Mouse (Mus musculus): ENCODE results near the gene Strn.

Strn gene

DNA sequence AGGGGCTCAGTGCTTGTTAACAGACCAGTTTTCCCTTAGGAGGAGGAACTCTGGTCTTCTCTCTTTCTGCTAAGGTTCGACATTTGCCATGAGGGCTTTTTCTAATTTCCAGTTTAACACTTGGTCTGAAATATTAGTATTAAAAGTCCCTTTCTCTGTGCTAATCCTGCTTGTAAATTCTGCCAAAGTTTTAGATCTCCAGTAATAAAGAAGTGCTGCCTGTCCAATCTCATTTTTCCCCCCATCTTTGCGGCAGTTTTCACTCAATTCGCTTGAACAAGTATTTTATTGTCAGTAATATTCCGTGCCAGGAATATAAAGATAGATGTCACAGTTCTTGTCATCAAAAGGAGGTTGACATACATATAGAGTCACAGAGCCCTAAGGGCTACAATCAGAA is at the start of gene Strn:
Gene Strn, minus strand, starts transcription at position 101 of the 400 bp plus-strand sequence.
- DNase-seq (ENCODE audit: low read depth), result no peak

DNA sequence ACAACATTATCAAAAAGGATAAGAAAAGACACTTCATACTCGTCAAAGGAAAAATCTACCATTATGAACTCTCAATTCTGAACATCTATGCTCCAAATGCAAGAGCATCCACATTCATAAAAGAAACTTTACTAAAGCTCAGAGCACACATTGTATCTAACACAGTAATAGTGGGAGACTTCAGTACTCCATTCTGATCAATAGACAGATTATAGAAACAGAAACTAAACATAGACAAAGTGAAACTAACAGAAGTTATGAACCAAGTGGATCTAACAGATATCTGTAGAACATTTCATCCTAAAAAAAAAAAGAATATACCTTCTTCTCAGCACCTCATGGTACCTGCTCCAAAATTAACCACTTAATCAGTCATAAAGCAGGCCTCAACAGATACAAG is 41.8 kb upstream of the Strn start:
- DNase-seq (ENCODE audit: low read depth), result peak; percentile 25

DNA sequence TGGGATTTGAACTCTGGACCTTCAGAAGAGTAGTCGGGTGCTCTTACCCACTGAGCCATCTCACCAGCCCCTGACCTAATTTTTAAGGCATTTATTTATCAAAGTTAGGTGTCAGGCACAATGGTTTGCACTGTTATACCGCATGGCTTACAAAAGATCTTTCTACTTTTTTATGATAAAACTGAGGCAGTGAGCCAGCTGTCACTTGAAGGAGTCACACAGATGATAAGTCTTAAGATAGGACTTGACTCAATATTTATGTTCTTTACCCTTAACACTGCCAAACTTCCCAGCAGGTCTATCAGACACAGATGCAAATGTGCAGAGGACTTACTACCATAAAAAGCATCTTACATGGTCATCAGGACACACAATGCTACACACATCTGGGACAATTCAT is 35.3 kb upstream of the Strn start:
- no peak for DNase-seq (ENCODE audit: low read depth)

DNA sequence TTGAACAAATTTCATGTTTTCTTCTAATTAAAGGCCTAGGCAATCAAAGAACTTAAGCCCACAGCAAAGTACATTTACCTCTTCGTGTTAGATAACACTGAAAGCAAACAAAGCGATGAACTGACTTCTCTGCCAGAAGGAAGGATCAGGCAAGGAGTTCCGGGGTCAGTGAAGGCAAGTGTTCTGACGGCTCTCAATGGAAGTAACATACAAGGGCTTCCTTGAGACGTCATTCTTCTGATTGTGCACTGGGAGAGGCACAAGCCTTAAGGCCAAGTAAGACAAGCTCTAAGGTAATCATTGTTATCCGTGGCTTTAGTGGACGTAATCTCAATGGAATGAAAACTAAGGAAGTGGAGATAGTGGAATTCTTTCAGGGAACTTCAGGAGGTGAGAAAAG is 33.9 kb upstream of the Strn start:
- DNase-seq (ENCODE audit: low read depth), result no peak

DNA sequence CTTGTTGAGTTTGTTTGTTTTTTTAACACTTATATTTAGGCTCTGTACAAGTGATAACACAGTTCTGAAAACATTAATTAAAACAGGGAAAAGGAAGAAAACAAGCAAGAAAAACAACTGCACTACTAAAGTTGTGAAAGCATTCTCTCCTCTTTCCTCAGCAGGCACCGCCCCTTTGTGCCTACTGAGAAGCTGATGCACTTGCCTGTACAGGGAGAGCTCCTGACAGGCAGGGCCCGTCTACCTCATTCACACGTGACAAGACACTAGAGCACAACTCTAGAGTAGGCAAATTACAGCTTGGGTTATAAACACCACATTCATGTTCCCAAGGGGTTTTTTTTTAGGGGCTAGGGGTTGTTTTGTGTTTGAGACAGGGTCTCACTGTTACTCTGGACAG is 32.3 kb upstream of the Strn start:
- DNase-seq (ENCODE audit: low read depth), result no peak

DNA sequence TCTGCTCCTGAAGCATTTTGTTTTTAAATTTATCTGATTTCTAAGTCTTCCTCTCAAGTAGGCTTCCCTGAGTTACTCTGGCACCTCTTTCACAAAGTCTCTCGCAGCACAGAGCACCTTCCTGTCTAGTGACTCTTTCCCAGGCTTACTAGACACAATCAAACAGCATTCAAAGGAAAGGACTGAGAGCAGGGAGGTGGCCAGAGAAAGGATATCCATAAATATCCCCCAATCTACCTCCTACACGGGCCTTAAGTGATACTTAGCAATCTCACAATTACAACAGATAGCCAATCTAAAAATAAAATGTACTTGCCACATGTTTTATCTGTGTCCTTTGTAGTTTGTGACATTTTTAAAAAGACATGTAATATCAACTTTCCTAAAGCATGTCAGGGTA is 31.9 kb upstream of the Strn start:
- no peak for DNase-seq (ENCODE audit: low read depth)

DNA sequence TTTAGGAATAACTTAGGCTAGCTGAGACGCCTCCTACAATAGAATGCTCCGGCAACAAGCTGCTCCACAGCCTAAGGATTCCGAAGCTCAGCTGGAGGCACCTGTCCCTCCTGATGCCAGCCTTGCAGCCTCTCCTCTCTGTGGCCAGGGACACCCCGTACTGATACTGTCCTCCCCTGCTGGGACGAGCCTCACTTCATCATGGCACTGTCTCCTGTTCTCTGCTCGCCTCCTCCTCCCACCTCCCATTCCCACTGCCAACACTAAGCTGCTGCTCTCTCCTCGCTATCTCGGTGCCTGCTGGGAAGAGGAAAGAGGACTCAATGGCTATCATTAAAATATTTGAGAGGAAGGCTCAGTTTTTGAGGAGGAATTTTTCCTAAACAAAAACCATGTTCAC is 30.6 kb upstream of the Strn start:
- no peak for DNase-seq (ENCODE audit: low read depth)

DNA sequence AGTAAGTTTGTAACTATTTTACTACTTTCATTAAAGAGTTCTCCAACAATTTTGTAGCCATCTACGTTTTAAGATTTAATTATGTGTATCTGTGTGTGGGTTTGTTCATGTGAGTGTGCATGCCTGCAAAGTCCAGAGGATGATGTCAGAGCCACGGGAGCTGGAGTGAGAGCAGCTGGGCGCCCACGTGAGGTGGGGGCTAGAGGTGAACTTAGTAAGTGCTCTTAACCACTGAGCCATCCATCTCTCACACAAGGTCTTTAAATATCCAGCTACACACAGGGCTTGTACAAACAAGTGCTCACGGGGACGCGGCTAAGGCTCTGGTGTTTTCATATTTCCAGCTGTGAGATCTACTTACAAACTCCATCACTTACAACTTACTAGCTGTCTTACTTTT is 29.1 kb upstream of the Strn start:
- DNase-seq (ENCODE audit: low read depth), result no peak

DNA sequence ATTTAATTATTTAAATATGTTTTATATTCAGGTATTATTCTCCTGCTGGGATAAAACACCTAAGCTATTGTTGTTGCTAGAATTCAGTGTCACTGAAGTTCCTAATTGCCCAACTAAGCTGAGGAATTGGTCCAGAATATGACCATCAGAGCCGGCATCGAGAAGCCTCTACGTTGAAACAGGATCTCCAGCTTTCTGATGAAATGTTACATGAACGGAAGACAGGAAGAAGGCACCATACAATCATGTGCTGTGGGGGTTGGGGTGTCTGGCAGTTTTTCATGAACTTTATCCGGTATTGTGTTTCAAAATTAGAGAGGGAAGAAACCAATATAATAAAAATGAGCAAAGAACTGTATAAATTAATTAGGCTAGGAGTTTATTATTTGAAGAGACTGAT is 26.3 kb upstream of the Strn start:
- no peak for DNase-seq (ENCODE audit: low read depth)

DNA sequence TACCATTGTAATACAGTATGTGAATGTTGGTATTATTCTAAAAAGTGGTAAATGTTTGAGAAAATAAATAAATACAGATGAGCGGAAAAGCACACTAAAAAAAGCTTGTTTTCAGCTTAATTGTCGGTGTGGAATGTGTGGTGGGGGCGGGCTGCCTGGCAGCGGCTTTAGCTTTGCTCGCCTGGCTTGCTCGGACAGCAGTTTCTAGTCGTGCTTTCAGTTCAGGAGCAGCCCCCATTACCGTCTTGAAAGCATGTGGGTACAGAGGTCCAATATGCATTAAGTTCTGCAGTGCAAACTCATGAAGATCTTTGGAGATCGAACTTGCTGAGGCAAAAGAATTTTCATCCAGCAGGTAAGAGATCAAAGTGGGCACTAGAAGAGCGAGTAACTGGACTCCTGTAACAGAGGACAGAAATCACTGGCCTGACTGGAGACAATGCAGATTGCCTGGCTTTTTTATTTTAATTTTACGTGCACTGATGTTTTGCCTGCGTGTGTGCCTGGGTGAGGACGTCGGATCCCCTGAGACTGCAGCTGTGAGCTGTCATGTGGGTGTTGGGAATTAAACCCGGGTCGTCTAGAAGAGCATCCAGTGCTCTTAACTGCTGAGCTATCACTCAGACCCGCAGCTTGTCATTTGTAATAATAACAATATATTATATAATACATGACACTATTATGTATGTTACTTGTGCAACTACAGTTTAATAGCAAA is 16.1 kb upstream of the Strn start:
- no peak for DNase-seq (ENCODE audit: low read depth)

DNA sequence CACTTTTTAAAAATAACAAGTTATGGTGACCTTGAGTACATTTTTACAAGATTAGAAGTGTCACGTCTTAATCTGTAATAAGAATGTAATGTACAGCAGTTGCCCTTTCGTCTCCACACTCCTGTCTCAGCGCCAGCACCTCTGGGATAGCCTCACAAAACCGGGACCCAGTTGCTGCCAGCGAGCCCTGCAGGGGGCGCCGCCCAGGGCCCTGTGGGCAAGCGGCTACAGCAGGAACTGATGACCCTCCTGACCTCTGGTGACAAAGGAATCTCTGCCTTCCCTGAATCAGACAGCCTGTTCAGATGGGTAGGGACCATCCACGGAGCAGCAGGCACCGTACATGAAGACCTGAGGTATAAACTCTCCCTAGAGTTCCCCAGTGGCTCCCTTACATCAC is 15.1 kb upstream of the Strn start:
- no peak for DNase-seq (ENCODE audit: low read depth)

DNA sequence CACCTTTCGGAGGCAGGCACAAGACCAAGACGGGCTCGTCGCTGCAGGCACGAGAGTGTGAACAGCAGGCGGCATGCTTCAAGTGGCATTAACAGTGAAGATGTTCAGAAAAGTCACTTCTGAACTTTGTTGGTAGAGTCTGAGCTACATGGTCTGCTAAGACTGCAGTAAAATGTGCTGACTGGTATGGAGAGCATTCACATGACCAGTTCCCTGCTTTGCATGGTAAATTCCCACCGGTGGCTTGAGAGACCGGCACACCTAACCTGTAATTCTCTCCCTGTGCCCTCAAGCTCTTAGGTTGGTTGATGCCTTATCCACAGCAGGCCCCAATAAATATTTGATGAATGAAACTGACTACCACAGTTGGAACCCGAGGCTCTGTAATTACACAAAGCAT is 11.4 kb upstream of the Strn start:
- DNase-seq (ENCODE audit: low read depth), result no peak

DNA sequence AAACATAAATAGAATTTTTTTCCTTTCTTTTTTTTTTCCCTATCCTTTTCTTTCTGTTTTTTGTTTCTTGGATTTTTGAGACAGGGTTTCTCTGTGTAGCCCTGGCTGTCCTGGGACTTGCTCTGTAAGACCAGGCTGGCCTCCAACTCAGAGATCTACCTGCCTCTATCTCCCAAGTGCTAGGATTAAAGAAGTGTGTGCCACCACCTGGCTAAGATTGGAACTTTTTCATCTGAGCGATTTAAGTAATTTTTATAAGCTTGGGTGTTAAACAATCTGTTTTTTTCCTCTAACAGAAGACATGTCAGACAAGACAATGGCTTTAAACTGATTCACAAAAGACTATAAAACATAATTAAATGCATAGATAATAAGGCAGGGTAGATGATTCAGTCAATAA is 1.4 kb upstream of the Strn start:
- DNase-seq (ENCODE audit: low read depth), result peak; percentile 47

DNA sequence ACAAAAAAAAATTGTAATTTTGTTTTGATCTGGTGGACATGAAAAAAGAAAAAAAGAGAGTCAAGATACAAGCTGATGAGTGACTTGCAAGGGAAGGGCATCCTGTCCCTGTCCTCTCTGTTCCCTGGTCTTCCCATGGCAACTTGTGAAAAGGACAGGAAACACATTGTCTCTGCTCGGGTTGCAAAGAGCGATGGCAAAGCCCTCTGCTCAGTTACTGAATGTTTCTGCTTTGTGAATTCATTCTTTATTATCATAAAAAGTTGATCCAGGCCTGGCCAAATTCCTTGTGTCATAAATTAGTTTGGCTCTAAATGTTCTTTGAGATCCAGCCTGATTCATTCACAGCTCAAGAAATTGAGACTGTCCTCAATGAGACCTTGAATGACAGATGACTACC is 775 bp upstream of the Strn start:
- DNase-seq (ENCODE audit: low read depth), result peak; percentile 22

DNA sequence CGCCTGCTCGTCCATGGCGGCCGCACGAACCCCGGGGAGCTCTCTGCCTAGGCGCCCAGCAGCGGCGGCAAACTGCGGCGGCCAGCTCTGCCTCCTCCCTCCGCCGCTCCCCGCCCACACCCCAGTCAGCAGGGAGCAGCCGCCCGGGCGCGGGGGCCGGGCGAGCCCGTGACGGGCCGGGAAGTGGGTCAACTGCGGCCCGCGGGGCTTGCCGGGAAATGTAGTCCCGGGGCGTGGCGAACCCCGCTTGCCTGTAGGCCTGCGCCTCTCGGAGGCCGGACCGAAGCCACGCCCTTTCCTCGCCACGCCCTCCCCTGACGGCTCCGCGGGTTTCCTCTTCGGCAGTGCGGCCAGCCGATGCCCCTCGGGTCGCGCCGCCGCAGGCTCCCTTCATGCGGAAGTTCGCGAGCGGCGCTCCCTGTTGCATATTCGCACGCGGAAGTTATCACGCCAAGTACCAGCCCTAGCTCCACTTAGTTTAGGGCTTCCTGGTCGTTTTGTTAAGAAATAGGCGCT is 465 bp downstream of the Strn start:
- DNase-seq (ENCODE audit: low read depth), result peak; percentile 99

DNA sequence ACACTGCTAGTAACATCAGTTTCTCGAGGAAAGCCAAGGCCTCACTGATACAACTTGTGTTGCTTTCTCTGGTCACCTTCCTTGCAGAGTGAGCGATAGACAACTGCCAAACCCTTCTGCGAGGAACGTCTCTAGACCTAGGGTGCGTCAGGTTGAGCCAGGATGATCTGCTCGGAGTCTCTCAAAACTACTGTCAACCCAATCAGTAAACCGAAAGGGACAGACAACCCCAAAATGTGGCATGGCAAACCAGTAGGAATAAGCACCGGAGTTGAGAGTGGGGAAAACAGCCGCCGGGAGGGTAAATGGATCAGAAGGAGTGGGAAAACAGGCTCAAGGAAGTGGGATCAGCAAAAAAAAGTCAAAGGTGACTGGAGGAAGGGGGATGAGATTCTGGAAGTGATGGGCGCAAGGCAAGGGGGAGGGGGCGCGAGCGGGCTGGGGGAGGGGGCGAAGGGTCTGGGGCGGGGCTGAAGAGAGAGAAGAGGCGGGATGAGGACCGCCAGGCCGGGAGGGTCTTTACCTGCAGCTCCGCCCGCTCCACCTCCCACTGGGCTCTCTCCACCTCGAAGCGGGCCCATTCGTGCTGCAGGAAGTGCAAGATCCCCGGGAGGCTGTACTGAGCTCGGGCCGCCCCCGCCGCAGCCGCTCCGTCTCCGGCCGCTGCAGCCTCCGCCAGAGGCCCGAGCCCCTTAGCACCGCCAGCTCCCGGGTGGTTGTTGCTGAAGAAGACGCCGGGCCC is 1.1 kb downstream of the Strn start:
- DNase-seq (ENCODE audit: low read depth), result peak; percentile 53

DNA sequence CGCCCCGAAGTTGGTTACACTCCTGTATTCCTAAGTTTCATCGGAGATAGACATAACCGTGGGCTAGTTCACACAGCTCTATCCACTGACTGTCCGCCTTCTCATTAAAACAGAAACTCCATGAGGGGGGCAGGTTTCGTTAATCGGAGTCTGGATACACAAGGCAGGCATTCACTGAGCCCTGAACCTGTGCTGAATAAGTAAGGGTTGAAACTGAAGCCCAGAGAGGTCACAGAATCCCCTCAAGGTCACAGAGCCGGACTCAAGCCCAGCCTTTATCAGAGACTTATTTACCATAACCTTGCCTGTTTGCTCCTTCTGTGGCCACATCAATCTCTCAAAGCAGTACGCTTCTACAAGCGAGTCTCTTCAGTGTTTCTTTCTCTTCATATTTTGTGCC is 2.2 kb downstream of the Strn start:
- DNase-seq (ENCODE audit: low read depth), result peak; percentile 5

DNA sequence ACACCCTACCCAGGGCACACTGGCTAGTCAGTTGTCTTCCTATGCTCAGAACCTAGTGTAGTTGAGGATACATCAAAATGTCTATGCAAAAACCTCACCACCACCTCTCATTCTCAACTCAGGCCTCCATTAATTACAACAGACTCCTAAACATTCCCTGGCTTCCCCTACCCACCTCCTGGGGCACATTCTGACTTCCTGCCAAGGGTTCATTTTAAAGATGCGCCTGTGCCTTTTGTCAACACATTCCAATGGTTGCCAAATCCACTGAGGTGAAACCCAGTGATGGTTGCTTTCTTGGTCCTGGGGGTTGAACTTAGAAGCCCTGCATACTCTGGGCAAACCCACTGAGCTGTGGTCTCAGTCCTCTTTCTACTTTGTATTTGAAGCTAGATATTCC is 4.9 kb downstream of the Strn start:
- no peak for DNase-seq (ENCODE audit: low read depth)

DNA sequence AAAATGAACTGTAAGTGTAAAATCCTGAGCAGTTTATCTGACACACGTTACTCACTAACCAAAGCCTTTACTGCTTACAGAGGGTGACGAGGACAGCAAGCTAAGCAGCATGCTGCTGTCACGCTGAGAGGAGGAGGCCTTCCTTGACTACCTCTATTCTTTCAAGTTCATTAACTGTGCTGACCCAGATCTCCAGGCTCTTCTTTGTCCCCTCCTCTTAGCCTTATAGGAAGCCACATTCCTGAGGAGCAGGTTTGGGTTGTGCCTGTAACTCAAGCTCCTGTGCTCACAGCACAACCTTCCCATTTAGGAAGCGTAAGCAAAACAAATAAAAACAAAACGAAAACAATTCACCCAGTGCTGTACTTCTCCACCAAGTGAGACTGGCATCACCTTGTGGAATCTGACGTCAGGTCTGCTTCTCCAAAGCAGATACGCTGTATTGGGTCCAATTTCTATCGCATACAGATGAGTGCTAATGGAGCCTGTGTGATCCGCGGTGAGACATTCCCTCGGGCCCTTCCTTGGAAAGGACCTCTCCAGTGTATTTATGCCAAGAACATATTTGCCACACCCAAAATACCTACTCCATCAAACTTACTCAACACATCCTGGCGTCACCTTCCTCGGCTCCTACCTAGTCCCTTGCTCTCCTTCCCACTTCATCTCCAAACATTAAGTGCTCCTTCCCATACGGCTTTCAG is 10.1 kb downstream of the Strn start:
- no peak for DNase-seq (ENCODE audit: low read depth)

DNA sequence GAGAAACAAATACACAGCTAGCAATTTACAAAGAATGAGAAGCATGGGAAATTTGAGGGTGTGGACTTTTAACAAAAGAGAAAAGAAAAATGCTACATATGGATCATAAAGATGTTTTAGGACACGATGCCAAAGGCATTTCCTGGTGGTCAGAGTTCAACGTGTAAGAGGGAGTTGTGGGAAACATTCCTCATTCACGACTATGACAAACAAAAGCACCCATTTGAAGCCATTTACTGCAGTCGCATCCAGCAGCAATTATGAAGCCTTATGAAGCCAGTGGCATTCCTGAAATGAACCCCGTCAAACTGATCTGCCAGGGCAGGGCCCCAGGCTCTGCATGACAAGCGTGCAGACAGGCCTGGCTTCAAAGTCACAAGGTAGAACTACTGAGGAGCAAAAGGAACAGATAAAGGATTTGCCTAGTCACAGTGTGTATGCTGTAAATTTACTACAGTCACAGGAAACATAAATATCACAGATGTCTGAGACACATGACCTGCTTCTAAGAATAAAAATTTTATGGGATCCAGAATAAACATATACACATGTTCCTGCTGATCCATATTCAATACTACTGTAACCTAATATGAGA is 12.4 kb downstream of the Strn start:
- DNase-seq (ENCODE audit: low read depth), result no peak

DNA sequence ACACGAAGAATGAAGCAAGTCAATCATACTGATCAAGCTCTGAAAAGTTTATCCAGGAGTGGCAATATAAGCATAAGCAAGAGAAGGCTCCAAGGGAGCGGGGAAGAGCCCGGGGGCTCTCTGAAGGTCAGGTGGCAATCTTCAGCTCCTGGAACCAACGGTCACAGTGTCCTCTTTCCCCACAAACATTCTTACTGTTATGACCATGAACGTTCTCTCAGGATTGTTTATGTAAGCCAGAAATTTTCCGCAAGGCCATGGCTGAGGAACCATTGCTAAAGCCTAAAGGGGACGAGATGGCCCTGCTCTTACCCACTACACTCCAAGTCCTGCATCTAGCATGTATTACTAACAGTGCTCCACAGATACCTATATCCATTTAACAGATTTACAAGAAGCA is 15.3 kb downstream of the Strn start:
- DNase-seq (ENCODE audit: low read depth), result no peak

DNA sequence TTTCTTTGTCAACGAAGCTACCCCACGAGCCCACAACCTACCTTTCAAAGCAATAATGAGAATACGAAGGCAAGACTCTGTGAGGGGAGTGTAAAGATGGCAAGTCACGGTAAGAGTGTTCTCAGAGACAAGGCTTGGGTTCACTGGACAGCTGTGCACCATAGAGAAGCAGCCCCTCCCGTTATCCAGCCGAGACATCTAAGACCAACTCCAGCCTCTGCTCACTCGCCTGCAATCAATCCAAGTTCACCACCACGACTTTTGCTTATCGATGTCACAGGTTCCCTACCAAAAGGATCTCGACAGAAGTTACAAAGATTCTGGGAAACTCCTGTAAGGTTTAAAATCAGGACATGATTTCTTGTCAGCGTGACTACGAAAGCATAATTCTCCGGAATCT is 17.9 kb downstream of the Strn start:
- no peak for DNase-seq (ENCODE audit: low read depth)

DNA sequence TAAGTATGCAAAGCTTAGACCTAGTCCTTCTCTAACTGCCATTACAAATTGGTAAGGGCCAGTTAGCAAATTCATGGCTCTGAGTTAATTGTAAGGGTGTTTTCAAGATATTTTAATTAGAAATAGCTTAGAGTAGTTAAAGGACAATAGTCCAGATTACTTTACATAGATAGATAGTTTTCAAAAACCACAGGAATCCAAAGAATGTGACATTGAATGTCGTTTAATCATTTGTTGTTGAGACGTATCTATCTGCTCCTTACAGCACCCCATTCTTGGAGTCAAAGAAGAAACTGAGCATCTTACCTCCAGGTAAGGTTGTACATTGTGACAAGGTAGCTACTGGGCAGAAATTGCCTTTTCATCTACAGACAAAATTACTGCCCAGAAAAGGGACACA is 26.7 kb downstream of the Strn start:
- DNase-seq (ENCODE audit: low read depth), result no peak
